Mouse (Mus musculus) forebrain, embryonic 16.5 days (tissue): ENCODE measurements around the gene Necab2. TPM values are rescaled to one million over a fixed set of nuclear protein-coding genes. Genes with fewer than 3 reads are reported as not detected.

Experiments used
- ATAC-seq: fragments of 200-750 bp; cut with Nextera tagmentation; 2 replicates; pipeline ENCODE4 v1.8.0; 2017; ENCODE audit warnings: mild to moderate bottlenecking, moderate library complexity
- H3K27ac ChIP-seq: fragments of 300-500 bp; sonication (generic); 2 replicates; pipeline ENCODE4 v1.5.1; 2014; ENCODE audit warnings: low read length, control low read depth
- H3K27me3 ChIP-seq: fragments of 300-500 bp; sonication (generic); replicated peaks from 2 replicates; pipeline ENCODE4 v1.6.1; 2014; ENCODE audit warnings: low read length; ENCODE audit not compliant: control insufficient read depth, insufficient read depth
- H3K36me3 ChIP-seq: fragments of 300-500 bp; sonication (generic); 2 replicates; pipeline ENCODE4 v1.6.1; 2014; ENCODE audit not compliant: control insufficient read depth, insufficient read depth
- H3K4me1 ChIP-seq: fragments of 300-500 bp; sonication (generic); replicated peaks from 2 replicates; pipeline ENCODE4 v1.6.1; 2014; ENCODE audit warnings: low read length; ENCODE audit not compliant: control insufficient read depth, insufficient read depth
- H3K4me2 ChIP-seq: fragments of 300-500 bp; sonication (generic); 2 replicates; pipeline ENCODE4 v1.6.1; 2014; ENCODE audit warnings: mild to moderate bottlenecking, low read length, control low read depth
- H3K4me3 ChIP-seq: fragments of 300-500 bp; sonication (generic); replicated peaks from 2 replicates; pipeline ENCODE4 v1.5.1; 2014; ENCODE audit warnings: mild to moderate bottlenecking, low read length, control low read depth
- H3K9ac ChIP-seq: fragments of 300-500 bp; sonication (generic); replicated peaks from 2 replicates; pipeline ENCODE4 v1.6.1; 2014; ENCODE audit warnings: low read depth, low read length, control low read depth
- H3K9me3 ChIP-seq: fragments of 300-500 bp; sonication (generic); 2 replicates; pipeline ENCODE4 v1.6.1; 2016; ENCODE audit warnings: low read length; ENCODE audit not compliant: control insufficient read depth
- WGBS: fragments of 180-500 bp; shearing (Covaris S2); extraction: QIAGEN DNeasy Blood & Tissue Kit; methylation state at CpG from one replicate; pipeline ENCODE4 v1.1.7; 2014; 5-methylcytosine and 5-hydroxymethylcytosine counted together
- polyA plus RNA-seq: library from polyadenylated mRNA; unstranded; fragments of >200 nt; fragmentation: Nextera tagmentation; extraction: Ambion mirVana; gene quantifications from 2 replicates; pipeline ENCODE4 v1.2.1, GENCODE M21; 2015

Gene Necab2
- polyA plus RNA-seq, 1 experiment from 2014 or later: 28.9 TPM

GRCm38 (mm10) chr8:119426069-119426735, 20.3 kb upstream of the Necab2 start:
- Histone ChIP-seq H3K27me3 (no peaks in the 10 kb centered on the region), H3K9me3 (no peaks in the 10 kb centered on the region), H3K9ac (no peak overlapping the region), H3K4me3 (no peak overlapping the region), H3K27ac (no peak overlapping the region), H3K36me3 (no peaks in the 10 kb centered on the region), H3K4me1 (peaks cover 8% of the 10 kb centered on the region), H3K4me2 (no peak overlapping the region)
- no peak for ATAC-seq
- WGBS: 80% methylated on average over 6 of the region's 6 CpGs

DNA sequence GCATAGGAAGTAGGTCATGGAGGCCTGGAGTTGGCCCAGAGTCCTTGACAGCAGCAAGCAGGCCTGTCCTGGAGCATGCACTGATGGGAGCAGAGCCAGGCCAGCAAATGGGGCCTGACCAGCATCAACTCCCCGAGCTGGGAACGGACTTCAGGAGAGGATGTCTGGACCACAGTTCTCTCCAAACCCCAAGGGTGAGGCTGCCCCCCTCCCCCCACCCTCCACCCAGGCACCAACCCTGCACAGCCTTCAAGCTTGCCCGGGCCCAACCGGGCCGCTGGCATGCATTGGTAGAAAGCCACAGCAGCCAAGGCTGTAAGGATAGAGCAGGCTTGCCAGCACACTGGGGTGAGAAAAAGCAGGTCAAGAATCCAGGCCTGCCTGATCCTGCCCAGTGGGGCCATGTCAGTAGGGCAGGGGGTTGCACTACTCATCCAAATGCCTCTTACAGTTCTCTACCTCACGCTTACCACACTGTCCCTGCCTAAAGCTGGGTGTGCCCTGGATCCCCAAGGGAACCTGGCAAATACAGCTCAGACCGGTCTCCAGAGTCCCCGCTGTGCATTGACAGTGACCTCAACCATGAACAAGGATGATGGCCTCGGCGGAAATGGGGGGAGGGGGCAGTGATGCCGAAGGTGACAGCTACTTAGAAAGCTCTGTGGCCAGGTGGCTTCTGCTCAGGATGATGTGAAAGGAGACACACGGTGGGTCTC, 18.7 kb upstream of the Necab2 start:
- ATAC-seq: no peak
- WGBS: 77% methylated on average over 12 of the region's 12 CpGs
- Histone ChIP-seq H3K36me3 (no peaks in the 10 kb centered on the region), H3K9me3 (no peaks in the 10 kb centered on the region), H3K4me1 (no peaks in the 10 kb centered on the region), H3K9ac (no peak overlapping the region), H3K4me2 (no peak overlapping the region), H3K27ac (no peak overlapping the region), H3K27me3 (no peaks in the 10 kb centered on the region), H3K4me3 (no peak overlapping the region)

GRCm38 (mm10) chr8:119428350-119428740, 18.2 kb upstream of the Necab2 start:
- 78% methylated on average over 7 of the region's 7 CpGs for WGBS

DNA sequence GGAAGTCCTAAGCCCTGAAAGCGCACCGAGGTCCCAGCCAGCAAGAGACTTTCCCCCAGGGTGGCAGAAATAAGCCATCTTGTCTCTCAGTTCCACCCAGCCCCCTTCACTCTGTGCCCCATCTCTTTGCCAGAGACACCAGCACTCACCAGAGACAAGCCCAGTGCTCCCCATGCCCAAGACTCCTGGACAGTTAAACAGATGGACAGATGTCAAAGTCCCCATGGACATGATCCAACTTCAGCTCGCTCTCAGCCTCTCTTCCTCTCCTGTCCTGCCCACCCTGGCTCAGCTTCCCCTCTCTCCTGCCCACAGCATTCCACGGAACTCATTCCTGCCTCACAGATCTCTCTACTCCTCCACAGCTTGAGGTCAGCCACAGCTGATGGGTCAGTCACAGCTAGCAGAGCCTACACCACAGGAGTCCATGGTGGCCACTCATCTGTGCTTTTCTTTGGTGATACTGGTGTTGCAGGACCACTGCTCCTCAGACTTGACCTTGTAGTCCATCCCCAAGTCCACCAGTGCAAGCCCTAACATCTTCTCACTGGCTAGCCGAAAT, 17.7 kb upstream of the Necab2 start:
- WGBS: 89% methylated on average over 5 of the region's 5 CpGs
- ATAC-seq: no peak
- H3K36me3 ChIP-seq: no peaks in the 10 kb centered on the region

More at GRCm38 (mm10) chr8:119428350-119428740, 18.2 kb upstream of the Necab2 start:
- ATAC-seq: no peak
- Histone ChIP-seq H3K27ac (no peak overlapping the region), H3K4me3 (no peak overlapping the region), H3K9ac (no peak overlapping the region), H3K9me3 (no peaks in the 10 kb centered on the region), H3K4me2 (no peak overlapping the region), H3K27me3 (no peaks in the 10 kb centered on the region), H3K4me1 (no peaks in the 10 kb centered on the region), H3K36me3 (no peaks in the 10 kb centered on the region)

GRCm38 (mm10) chr8:119429552-119429951, 17.0 kb upstream of the Necab2 start:
- ATAC-seq: no peak

More for the DNA sequence above, 17.7 kb upstream of the Necab2 start:
- Histone ChIP-seq H3K4me2 (no peak overlapping the region), H3K27me3 (no peaks in the 10 kb centered on the region), H3K9ac (no peak overlapping the region), H3K4me3 (no peak overlapping the region), H3K27ac (no peak overlapping the region), H3K4me1 (no peaks in the 10 kb centered on the region), H3K9me3 (no peaks in the 10 kb centered on the region)

DNA sequence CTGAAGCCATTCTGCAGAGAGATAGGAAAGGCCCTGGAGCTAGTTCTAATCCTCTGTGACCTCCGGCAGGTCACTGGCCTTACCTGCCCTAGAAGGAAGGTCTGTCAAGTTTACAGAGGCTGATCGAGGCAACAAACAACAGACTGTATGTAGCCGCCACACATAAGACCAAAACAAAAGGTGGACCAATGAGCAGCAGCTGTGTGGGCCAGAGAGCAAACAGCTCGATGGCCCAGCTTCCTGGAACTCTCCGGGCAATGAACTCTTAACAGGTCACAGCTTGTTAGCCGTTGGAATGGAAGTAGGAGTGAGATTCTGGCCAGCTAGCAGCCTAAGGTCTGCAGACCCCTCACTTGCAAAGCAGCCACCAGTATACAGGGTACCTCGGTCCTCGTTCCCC, 16.3 kb upstream of the Necab2 start:
- H3K27me3 ChIP-seq: no peaks in the 10 kb centered on the region
- 75% methylated on average over 8 of the region's 8 CpGs for WGBS
- ATAC-seq: no peak
- no peak overlapping the region for H3K4me2 ChIP-seq
- H3K4me1 ChIP-seq: no peaks in the 10 kb centered on the region
- H3K27ac ChIP-seq: no peak overlapping the region
- H3K9ac ChIP-seq: no peak overlapping the region
- no peak overlapping the region for H3K4me3 ChIP-seq
- no peaks in the 10 kb centered on the region for H3K36me3 ChIP-seq
- H3K9me3 ChIP-seq: no peaks in the 10 kb centered on the region

More at GRCm38 (mm10) chr8:119429552-119429951, 17.0 kb upstream of the Necab2 start:
- Histone ChIP-seq H3K4me2 (no peak overlapping the region), H3K9me3 (no peaks in the 10 kb centered on the region), H3K36me3 (no peaks in the 10 kb centered on the region), H3K27ac (no peak overlapping the region), H3K4me3 (no peak overlapping the region), H3K9ac (no peak overlapping the region), H3K27me3 (no peaks in the 10 kb centered on the region), H3K4me1 (no peaks in the 10 kb centered on the region)
- WGBS: 86% methylated on average over 3 of the region's 3 CpGs

GRCm38 (mm10) chr8:119430690-119431089, 15.8 kb upstream of the Necab2 start:
- Histone ChIP-seq H3K27me3 (no peaks in the 10 kb centered on the region), H3K4me1 (no peaks in the 10 kb centered on the region), H3K4me2 (no peak overlapping the region), H3K4me3 (no peak overlapping the region), H3K27ac (no peak overlapping the region), H3K9me3 (no peaks in the 10 kb centered on the region), H3K9ac (no peak overlapping the region), H3K36me3 (no peaks in the 10 kb centered on the region)
- WGBS: 93% methylated on average over 7 of the region's 7 CpGs
- ATAC-seq: no peak

DNA sequence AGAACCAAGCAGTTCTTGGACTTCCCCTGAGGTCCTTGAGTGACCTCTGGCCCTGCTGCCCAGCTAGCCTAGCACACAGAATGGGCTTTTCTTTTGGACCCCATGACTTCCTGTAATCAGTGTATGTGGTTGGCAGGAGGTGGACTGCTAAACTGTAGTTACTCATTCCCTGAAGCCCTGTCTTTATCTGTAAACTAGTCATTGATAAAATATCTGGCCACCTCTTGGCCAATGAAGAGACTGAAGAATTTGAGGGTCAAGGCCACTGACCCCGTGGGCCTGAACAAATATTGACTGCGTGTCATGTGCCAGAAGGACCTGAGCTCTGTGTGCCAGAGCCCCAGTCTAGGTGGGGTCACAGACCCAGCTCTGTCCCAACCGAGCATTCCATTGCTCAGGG, 14.1 kb upstream of the Necab2 start:
- H3K9me3 ChIP-seq: no peaks in the 10 kb centered on the region
- H3K9ac ChIP-seq: no peak overlapping the region
- H3K36me3 ChIP-seq: no peaks in the 10 kb centered on the region
- H3K4me3 ChIP-seq: no peak overlapping the region
- WGBS: 63% methylated on average over 3 of the region's 3 CpGs
- no peak for ATAC-seq
- no peak overlapping the region for H3K27ac ChIP-seq
- H3K4me1 ChIP-seq: no peaks in the 10 kb centered on the region
- H3K4me2 ChIP-seq: no peak overlapping the region
- H3K27me3 ChIP-seq: no peaks in the 10 kb centered on the region

- Histone ChIP-seq H3K27me3 (no peaks in the 10 kb centered on the region), H3K4me3 (no peak within 1 kb of the TSS), H3K9me3 (no peaks in the 10 kb centered on the region), H3K27ac (no peak within 1 kb of the TSS), H3K4me1 (no peaks in the 10 kb centered on the region), H3K36me3 (no peaks in the 10 kb centered on the region), H3K9ac (no peak within 1 kb of the TSS), H3K4me2 (no peak within 1 kb of the TSS)
- 86% methylated on average over 13 of the region's 13 CpGs for whole genome bisulfite sequencing
- ATAC-seq: no peak
Measured at GRCm38 (mm10) chr8:119433582-119434174, 12.8 kb upstream of the Necab2 start, which contains the start of gene Osgin1. Osgin1 (plus strand) TSS chr8:119434124.
